Mouse (Mus musculus) testis, postnatal 14 days (tissue): ENCODE measurements around the gene Gper1.

ENCODE experiments used
- DNase-seq: peaks from one replicate; pipeline ENCODE4 v3.0.0; 2021; ENCODE audit warnings: low spot score

Gene Gper1

DNA sequence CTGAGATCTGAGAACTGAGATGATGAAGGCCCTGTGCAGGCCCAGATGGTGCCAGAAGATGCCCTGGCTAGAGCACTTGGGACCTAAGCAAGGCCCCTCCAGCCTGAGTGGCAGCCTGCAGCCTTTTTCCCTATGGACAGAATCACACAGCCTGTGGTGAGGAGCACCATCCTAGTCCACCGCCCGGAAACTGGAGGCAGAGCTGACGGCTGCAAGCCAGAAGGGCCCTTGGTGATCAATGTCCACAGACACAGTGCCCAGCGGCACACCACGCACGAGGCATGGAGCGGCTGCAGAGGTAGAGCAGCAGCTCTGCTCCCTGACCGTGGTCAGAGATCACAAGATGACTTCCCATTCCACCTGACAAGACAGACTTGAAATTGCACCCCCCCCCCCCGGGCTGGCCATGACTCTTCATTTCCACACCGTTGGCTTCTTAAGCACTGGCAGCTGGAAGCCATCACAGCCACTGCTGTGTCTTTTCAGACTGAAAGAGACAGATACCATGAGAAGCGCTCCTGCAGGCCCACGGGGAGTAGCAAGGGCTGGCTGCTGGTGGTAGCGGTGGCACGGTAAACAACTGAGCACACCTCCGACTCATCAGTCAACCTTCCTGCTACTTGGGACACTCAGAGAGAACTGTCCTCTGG, 11.2 kb upstream of the Gper1 start:
- no peak for DNase-seq

DNA sequence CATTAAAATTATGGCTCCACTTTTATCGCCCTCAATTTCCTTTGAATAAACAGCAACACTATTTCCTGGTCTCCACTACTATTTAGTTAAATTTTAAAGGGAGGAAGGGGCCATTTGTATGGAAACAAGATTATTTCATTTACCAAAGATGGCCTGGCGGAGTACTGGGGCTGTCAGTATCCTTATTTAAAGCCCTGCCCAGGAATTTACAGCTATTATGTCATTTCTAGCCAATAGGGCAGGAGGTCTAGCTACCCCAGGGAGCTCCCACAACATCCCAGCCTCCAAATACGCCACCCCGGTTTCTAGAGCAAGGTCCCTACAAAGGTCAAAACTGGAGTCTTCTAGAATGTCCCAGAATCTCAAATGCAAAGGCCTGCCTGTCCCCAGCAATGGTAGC, 9.4 kb upstream of the Gper1 start:
- DNase-seq = no peak

DNA sequence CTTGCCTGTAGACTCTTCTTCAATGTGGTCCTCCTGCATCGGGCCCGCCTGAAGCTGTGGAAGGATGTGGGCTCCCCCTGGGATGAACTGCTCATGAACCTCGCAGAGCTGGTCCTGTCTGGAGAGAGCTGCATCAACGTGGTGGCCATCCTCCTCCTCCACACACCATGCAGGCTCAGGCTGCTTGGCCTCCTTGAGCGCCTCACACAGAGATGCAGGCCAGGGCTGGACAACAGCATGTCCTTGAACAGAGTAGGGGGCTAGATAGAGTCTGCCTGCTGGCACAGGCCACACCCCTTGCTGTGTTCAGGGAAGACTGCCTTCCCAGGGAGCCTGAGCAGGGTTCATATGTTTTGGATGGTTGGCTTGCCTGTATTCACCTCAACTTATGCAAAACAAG, 8.0 kb upstream of the Gper1 start:
- no peak for DNase-seq

DNA sequence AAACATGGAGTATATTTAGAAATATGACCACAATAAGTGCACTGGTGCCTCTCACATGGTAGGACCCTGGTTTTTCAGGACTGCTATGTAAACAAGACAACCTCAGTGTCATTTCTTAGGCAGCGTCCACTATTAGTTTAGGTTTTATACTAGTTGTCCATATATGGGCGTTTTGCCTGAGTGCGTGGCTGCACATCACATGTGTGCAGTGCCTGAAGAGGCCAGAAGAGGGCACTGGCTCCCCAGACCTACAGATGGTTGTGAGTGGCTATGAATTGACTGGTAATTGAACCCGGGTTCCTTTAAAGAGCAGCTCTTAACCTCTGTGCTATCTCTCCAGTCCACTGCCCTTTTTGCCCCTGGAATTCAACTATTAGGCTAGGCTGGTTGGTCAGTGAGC, 6.0 kb upstream of the Gper1 start:
- no peak for DNase-seq

DNA sequence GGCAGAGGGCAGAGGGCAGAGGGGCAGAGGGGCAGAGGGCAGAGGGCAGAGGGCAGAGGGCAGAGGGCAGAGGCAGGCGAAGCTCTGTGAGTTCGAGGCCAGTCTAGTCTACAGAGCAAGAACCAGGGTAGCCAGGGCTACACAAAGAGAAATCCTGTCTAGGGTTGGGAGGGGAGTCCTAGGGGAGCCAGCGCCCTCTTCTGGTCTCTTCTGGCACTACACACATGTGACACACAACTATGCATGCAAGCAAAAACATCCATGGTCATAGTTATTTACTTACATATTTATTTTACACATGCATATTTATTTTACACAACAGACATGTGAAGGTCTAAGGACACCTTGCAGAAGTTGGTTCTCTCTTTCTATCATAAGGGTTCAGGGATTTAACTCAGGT, 5.5 kb upstream of the Gper1 start:
- no peak for DNase-seq

DNA sequence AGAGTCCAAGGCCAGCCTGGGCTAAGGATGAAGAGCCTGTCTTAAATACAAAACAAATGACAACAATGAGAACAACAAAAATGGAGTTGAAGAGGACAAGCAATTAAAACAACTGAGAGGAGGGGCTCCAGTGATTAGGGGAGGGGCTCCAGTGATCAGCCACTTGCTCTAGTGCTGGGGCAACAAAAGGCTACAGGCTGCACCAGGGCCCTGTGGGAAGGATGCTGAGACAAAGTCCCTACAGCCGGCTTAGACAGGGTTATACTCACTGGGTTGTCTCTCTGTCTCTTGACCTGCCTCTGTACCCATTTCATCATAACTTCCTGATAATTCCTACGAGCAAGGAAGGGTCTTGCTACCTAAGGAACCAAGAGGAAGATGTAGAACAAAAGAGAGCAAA, 4.8 kb upstream of the Gper1 start:
- DNase-seq = no peak

DNA sequence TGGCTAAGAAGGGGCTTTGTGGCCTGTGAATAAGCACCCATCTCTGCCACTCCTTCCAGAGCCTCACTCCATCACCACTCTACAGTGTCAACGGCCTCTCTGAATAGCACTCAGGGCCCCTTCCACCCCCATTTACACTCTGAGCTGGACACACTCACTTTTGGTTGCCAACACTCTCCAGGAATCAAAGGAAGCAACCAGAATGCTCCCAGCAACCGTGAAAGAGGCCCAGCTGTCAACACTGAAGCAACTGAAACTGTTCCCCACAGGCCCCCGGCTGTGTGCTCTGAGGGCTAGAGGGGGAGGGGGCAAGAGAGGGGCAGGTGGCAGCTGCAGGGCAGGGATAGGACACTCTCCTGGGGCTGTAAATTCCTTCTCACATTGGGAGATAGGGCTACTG, 4.3 kb upstream of the Gper1 start:
- DNase-seq = no peak

DNA sequence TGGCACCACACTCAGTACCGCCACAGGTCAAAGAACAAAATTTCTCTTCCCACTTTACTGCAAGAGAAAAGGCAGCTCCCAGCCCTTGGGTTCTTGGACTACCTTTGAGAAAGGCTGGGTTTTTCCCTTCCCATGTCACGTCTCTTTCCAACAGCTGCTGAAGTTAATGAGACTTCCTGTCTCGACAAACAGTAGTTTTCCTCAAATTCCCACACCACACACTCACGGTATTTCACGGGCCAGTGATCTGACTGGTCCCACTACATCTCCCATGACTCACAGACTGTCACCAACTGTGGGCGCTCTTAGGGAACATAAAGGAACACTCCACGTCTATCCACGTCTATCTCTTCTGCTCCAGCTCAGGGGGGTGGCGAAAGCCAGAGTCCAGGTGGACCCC, 2.2 kb downstream of the Gper1 start:
- no peak for DNase-seq

DNA sequence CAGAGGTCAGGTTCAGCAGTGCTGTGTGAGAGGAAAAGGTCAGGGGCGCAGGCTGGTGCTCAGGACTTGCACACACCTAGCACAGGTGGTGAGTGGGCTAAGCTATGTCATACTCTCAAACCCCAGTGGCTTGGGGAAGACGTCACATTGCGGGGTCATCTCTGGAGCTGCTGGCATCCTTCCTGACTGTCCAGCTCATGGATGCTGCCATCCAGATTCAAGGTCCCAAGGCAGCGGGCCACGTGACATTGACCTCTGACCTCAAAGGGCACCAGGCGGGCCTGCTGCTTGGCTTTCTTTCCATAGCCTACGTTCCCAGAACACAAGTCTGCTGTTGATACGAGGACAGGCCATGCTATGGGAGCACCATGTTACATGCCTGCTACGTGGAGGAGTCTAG, 4.0 kb downstream of the Gper1 start:
- no peak for DNase-seq

DNA sequence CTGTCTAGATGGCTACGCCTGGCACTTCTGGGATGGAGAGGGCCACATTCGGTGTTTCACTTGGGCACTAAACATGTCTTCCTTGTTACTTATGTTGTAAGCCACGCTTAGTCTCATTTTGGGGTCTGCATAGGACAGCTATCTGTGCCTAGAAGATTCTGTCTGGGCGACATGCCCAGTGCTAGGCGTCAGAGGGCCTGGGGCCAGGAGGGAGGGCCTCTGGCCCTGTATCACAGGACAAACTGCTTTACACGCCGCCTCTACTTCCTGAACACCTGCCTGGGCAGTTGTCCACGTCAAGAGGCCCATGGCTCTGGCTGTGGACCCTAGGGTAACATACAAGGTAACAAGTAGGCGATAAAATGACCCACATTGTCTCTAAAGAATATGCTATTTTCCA, 5.0 kb downstream of the Gper1 start:
- no peak for DNase-seq

DNA sequence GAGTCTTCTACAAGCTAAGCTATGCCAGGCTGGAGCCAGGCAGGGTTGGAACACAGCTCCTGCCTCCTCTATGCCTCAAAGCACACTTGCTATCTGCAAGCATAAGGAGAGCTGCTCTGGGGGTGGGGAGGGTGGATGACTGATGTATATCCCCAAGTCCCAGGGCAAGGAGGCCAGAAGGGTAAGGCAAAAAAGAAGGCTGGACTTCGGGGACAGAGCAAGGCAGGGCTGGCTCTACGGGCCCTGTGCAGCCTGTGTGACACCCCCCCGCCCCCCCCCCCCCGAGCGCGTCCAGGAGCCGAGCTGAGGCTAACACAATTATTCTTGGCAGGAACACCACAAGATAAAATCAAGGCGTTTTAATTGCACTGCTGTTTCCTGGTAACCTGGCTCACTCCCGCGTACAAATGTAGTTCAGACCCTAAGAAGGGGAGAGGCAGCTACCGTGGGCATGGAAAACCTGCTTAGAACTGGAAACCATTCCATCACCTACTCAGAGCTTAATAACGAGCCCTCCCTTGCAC, 6.9 kb downstream of the Gper1 start:
- DNase-seq = no peak

DNA sequence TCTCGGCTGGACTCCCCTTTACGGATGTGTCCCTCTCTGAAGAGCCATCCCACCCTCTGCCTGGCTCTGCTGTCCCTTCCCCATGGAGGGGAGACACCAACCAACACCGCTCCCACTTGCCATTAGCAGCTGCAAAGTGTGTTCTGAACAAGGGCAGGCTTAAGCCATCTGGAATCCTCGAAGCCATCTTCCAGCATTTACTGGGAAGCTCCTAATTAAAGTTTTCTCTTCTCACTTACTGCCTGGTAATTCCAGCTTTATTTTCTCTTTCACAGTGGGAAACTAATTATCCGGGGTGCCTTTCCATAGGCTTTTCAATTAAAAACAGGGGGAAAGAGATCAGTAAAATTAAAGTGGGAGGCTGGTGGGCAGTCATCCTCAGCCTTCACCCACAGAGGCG, 9.4 kb downstream of the Gper1 start:
- DNase-seq = no peak

DNA sequence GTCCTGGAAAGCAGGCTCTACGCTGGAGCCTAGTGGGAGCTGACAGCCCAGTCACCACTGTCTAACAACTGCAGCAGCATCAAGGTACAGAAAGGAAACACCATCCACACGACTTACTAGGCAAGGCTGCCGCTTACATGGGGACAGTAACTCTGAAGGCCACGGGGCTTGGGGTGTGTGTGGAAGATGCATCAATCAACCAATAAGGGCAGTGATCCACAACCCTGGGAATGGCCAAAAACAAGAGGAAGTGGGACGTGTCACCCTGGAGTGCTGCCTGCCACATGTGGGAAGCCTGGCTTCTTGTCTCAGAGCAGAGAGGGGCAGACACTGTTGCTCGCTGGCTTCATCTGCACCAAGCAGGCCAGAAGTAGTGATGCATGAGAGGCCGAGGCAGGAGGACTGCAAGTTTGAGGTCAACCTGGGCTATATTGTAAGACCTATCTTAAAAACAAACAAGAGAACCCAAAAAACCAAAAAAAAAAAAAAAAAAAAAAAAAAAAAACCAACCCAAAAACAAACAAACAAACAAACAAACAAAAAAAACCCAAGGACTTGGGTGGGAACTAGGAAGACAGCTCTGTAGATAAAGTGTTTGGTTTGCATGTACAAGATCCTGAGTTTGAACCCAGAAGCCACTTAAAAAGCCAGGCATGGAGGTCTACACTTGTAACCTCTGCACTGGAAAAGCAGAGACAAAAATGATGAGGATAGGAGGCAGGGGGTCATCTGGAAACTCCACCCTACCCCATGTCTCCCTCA, 10.0 kb downstream of the Gper1 start:
- DNase-seq = no peak

DNA sequence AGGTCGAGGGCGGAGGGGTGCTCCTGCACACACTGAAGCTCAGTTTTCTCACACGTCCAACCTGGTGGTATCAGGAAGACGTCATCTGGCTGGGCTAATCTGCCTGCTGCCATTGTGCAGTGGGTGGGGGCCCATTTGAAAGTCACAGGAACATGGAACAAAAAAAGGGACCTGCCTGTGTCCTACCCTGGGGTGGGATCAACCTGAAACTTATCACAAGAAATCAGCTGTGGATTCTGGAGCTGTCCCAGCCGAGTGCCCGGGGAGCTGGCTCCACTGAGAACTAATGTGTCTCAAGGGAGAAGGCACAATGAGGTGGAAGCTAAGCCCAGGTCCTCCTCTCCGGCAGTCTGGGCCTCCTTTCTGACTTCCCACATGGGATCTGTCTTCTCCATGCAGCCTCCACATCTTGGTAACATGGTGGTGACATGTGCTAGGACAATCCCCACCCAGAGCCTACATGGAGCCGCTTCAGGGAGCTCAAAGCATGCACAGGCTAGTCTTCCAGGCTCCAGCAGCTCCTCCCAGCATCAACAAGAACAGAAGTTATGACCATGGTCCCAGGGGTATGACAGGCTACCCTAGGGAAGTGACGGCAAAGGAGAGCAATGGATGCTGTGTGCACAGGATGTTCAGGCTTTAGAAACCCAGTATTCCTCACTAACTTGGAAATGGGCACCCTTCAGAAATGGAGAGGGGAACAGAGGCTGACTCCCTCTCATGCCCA, 11.1 kb downstream of the Gper1 start:
- no peak for DNase-seq

DNA sequence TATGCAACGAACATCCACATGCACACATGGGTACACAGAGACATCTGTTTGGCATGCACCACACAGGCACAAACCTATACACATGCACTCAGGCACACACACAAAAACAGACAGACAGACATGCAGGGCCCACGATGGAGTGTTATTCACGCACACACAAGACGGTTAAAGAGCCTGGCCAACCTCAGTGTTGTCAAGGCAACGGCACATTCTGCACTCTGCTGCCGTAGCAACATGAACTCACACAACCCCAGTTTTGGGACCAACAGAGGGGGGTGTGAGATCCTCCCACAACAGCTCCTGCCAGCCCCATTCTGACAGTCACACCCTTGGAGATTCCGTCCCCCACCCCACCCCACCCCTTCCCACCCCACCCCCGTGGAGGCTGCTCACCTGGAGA, 12.0 kb downstream of the Gper1 start:
- peak; percentile 37 for DNase-seq

DNA sequence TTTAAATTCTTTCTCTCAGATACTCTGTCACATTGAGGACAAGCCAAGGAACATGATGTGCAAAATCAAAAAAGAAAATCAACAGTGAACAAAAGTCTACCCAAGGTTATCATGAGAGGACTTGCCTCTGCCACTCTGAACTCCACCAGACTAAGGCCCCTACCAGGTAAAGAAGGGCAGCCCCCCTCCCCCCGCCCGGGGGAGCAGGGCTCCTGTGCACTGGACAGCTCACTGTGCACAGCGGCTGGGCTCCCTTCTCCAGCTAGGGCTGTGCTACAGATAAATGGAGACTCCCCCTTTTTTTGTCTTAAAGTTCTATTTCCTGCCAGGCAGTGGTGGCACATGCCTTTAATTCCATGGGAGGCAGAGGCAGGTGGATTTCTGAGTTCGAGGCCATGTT, 14.8 kb downstream of the Gper1 start:
- peak; percentile 57 for DNase-seq

DNA sequence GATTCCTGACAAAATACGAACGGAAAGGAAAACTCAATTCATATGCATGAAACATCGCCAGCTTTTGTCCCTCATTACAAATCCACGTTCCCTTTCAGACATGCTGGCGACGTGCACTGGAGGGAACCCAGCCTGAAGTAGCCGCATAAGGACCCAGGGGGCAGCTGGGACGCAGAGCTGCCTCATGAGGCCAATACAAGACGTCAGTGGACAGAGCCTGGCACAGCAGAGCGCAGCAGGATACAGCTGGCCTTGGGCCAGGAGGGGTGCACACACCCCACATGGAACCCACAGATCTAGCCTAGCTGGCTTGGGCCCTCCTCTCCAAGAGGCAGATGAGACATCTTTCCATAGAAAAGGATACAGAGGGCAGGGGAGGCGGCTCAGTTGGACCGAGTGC, 15.5 kb downstream of the Gper1 start:
- DNase-seq = no peak

DNA sequence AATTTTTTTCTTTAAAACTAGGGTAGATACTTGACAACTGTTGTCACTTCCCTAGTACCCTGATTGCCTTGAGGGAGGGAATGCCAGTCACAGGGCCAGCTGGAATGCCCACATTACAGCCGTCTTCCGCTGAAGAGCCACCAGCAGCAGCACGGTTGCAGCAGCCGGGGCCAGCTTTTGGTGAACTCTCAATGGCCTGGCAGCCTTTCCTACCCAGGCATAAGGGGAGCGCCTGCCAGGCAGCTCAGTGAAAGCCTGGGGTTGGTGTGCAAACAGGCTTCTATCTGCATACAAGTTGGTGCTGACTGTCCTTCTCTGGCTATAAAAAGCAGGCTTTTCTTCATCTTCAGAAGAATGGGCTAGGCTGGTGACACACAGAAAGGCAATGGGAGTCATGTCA, 17.5 kb downstream of the Gper1 start:
- DNase-seq = no peak

DNA sequence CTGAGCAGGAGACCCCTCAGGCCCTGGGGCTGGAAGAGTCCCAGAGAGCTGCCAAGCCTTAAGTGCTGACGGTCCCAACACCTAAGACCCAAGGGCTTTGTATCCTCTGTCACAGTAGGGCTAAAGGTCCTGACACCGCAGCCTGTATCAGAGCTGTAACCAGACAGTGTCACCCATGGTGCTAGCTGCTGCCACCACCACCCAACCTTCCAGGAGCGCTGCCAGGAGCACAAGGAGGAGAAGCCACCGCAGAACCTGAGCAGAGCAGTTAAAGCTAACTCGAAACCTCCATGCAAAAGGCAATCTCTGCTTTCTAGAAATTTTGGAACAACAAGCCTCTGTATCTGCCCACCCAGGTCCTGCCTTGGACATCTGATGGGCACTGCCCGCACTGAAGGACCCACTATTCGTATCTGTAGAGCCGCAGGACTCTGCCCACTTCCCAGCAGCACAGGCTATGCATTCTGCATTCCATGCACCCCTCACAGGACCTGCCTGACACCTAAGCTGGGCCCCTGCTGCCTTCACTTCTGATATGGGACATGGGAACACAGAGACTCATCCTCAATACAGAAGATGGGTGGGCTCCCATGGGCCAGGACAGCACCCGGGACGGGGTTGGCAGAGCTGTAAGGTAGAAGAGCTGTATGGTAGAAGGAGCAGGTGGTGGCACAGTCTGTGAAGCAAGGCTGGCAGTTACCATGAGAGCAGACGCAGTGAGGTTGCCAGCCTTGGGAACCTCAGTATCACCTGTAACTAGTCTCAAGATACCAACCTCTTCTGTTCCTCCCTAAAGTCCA, 18.2 kb downstream of the Gper1 start:
- no peak for DNase-seq

DNA sequence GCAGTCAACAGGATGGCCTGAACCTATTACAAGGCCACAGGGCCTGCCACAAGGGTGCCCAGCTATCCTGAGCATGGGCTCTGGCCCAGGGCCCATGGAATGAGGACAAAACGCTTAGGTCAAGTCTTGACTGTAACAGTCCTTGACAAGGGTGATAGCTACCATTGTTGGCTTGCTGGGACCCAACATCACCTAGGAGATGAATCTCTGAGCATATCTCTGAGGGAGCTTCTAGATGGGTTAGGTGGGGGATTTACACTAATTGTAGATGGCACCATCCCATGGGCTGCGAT, 18.7 kb downstream of the Gper1 start:
- DNase-seq = no peak

DNA sequence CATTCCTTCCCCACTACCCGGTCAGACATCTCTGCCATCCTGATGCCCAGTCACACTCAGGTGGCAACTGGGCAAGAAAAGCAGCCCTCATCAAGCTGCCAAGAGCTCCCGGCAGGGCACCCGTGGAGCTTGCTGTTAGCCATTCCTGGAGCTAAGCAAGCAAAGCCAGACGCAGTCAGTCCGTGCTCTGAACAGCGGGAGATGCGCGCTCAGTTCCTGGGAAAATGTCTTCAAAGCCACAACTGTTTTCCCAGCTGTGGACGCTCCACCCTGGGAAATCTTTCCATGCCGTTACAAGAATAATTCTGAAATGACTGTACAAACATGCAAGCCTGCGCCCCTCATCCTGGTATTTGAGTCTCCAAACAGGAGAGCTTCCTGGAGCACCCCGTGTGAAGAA, 19.5 kb downstream of the Gper1 start:
- DNase-seq = no peak

DNA sequence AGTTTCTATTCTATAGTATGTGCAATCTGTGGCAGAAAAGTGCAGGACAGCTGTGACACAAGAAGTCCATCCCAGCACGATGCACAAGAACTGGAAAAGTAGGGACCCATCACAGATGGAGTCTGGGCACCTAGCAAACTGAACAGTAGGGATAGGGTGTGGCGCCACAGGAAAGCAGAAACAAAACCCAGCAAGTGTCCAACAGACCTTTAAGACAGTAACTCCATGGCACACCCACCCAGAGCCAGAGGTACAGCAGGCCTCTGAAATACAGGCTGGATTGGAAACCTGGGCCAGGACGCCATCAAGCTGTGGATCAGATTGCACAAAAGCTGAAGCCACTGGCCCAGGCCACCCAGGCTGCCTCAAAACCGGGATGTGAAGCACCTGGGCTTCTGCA, 20.0 kb downstream of the Gper1 start:
- no peak for DNase-seq

DNA sequence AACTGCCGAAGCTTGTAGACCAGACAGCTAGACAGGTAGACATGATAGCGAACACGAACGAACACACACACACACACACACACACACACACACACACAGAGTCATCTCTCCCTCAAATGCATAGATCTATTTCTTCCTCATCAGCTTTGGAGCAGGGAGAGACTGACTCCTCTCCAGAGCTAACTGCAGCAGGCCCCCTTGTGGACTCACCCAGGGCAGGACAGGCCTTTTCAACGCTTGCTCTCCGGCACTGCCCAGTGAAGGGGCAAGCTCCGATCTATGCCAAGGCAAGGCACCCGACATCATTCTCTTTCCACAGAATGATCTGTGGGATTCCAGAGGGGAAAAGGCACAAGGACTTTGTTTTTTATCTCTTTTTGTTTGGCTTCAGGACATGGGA, 22.3 kb downstream of the Gper1 start:
- DNase-seq = no peak
